Mouse (Mus musculus): Measurements from ENCODE around the gene Nek6.

GRCm38 (mm10) chr2:38541101-38541500 lies 29.7 kb downstream of the Nek6 start:
- TF ChIP-seq MAFK (IDR thresholded peaks at IDR 0.05; ENCODE audit: borderline replicate concordance, low read depth, low read length) (no peak), POLR2A (IDR thresholded peaks at IDR 0.05; ENCODE audit: control insufficient read depth in 1 of 2, insufficient read depth in 1 of 2, low read depth in 1 of 2, low read length in 2 of 2, poor library complexity in 1 of 2) (no peak), EP300 (IDR thresholded peaks at IDR 0.05; ENCODE audit: low read depth in 1 of 2, low read length in 2 of 2) (no peak), NELFE (IDR thresholded peaks at IDR 0.05; ENCODE audit: low read depth, low read length) (no peak), ELF1 (IDR thresholded peaks at IDR 0.05; ENCODE audit: low read depth, low read length) (no peak), CTCF (IDR thresholded peaks at IDR 0.05 in 2 of 3, conservative IDR thresholded peaks at IDR 0.05 in 1 of 3; ENCODE audit: control insufficient read depth in 1 of 3, insufficient read depth in 1 of 3, low read depth in 2 of 3, low read length in 3 of 3, poor library complexity in 1 of 3, severe bottlenecking in 1 of 3) (no peak), ZC3H11A (IDR thresholded peaks at IDR 0.05; ENCODE audit: low read depth, low read length) (no peak), NRF1 (IDR thresholded peaks at IDR 0.05; ENCODE audit: insufficient read depth, low read depth, low read length, poor library complexity, severe bottlenecking) (no peak), ZMIZ1 (IDR thresholded peaks at IDR 0.05; ENCODE audit: low read depth, low read length) (no peak), UBTF (IDR thresholded peaks at IDR 0.05; ENCODE audit: borderline replicate concordance, insufficient read depth, low read depth, low read length) (no peak), MYC (IDR thresholded peaks at IDR 0.05; ENCODE audit: low read depth, low read length) (no peak), BHLHE40 (IDR thresholded peaks at IDR 0.05; ENCODE audit: borderline replicate concordance, low read depth, low read length) (no peak), GATA1 (IDR thresholded peaks at IDR 0.05; ENCODE audit: low read depth, low read length) (no peak)

Measured in MEL (cell line).